Mouse (Mus musculus) ES-Bruce4 (cell line): ENCODE data around the gene Mbip.
A peak's percentile ranks its signal among the peaks of the same experiment; 100 is the strongest.

ENCODE experiments used
- CTCF ChIP-seq: IDR thresholded peaks from one replicate; pipeline ENCODE4 v1.8.1; 2011; ENCODE audit warnings: low read depth, low read length
- EP300 ChIP-seq: IDR thresholded peaks from 2 replicates; pipeline ENCODE4 v1.6.1; 2011; ENCODE audit warnings: low read depth, low read length; ENCODE audit not compliant: insufficient read depth

GRCm38 (mm10) chr12:56284210-56284609 lies 61.5 kb downstream of the Mbip start:
- TF ChIP-seq CTCF (no peak), EP300 (peak; percentile 91)
